Mouse (Mus musculus): ENCODE data around the gene Rere. TPM values are rescaled to one million over a fixed set of nuclear protein-coding genes. Genes with fewer than 3 reads are reported as not detected.

Gene Rere
- total RNA-seq, 2 experiments from 2014 or later = 53.8 to 56.9 TPM

- no peak for DNase-seq
Observed at GRCm38 (mm10) chr4:150428762-150429161, 147.3 kb downstream of the Rere start.

- no peak for DNase-seq
Observed at GRCm38 (mm10) chr4:150433827-150434574, 152.6 kb downstream of the Rere start.

GRCm38 (mm10) chr4:150435590-150435989, 154.1 kb downstream of the Rere start:
- DNase-seq = no peak

- no peak for DNase-seq
Observed at GRCm38 (mm10) chr4:150438621-150439020, 157.2 kb downstream of the Rere start.

GRCm38 (mm10) chr4:150441931-150442330, 160.5 kb downstream of the Rere start:
- DNase-seq = no peak

GRCm38 (mm10) chr4:150444068-150444467, 162.6 kb downstream of the Rere start:
- no peak for DNase-seq

- no peak for DNase-seq
Observed at GRCm38 (mm10) chr4:150446617-150447016, 165.2 kb downstream of the Rere start.

- no peak for DNase-seq
Observed at GRCm38 (mm10) chr4:150447517-150447916, 166.1 kb downstream of the Rere start.

GRCm38 (mm10) chr4:150448433-150448832, 167.0 kb downstream of the Rere start:
- no peak for DNase-seq

GRCm38 (mm10) chr4:150450081-150450691, 168.7 kb downstream of the Rere start:
- DNase-seq = no peak

- no peak for DNase-seq
Observed at GRCm38 (mm10) chr4:150452155-150452847, 170.9 kb downstream of the Rere start.

GRCm38 (mm10) chr4:150454571-150455306, 173.3 kb downstream of the Rere start:
- DNase-seq = no peak

GRCm38 (mm10) chr4:150455750-150456149, 174.3 kb downstream of the Rere start:
- DNase-seq = no peak

- DNase-seq = no peak
Observed at GRCm38 (mm10) chr4:150456452-150456851, 175.0 kb downstream of the Rere start.

GRCm38 (mm10) chr4:150456886-150457285, 175.4 kb downstream of the Rere start:
- no peak for DNase-seq

- no peak for DNase-seq
Observed at GRCm38 (mm10) chr4:150457353-150457752, 175.9 kb downstream of the Rere start.

- no peak for DNase-seq
Observed at GRCm38 (mm10) chr4:150457771-150458170, 176.3 kb downstream of the Rere start.

- DNase-seq = no peak
Observed at GRCm38 (mm10) chr4:150459022-150459794, 177.8 kb downstream of the Rere start.

- no peak for DNase-seq
Observed at GRCm38 (mm10) chr4:150460451-150460850, 179.0 kb downstream of the Rere start.

- no peak for DNase-seq
Observed at GRCm38 (mm10) chr4:150461011-150461410, 179.6 kb downstream of the Rere start.

GRCm38 (mm10) chr4:150461427-150462189, 180.2 kb downstream of the Rere start:
- DNase-seq = no peak

All from gastrocnemius, postnatal 10 days (tissue).